Mouse (Mus musculus) heart, postnatal 10 days (tissue): ENCODE data around the gene Sipa1l1. TPM values are rescaled to one million over a fixed set of nuclear protein-coding genes. Genes with fewer than 3 reads are reported as not detected.
"Not testable (repeated sequence)": the region's sequence is repeated elsewhere in the genome, so short reads cannot be mapped to it uniquely, and the experiment has no call there.

Experiments used
- DNase-seq, 2 experiments: peaks; one replicate each; pipeline ENCODE4 v3.0.0; 2021
- intact Hi-C: fragments of 180-260 bp; cut with DNase I; formaldehyde crosslinking; loops from one replicate; pipeline ENCODE4 v1.15.1; 2025
- total RNA-seq, 2 experiments: library from RNA; stranded (reverse); gene quantifications; 2 replicates each; pipeline ENCODE4 v1.2.3; 2021

Gene Sipa1l1
- total RNA-seq, 2 experiments from 2014 or later, result 19.4 to 19.9 TPM

DNA sequence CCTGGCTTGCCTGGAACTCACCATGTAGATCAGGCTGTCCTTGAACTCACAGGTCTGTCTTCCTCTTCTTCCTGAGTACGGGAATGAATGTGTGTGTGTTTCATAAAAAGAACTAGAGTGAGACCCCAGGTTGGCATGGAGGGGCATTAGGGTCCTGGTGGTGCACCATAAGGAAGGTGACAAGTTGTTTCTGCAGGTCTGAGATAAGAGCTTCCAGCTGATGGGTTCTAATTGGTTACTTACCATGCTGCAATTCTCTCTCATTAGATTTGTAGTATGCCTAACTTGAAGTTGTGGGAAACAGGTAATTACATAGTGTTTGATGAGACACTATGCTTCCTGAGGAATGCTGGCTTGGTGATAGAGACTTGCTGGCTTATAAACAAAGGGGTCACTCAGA lies 4.5 kb downstream of the Sipa1l1 start:
- intact Hi-C loops, result loop anchor here (5.0 kb wide), 1 partner anchor 104 kb away; no protein-coding TSS in a partner anchor

DNA sequence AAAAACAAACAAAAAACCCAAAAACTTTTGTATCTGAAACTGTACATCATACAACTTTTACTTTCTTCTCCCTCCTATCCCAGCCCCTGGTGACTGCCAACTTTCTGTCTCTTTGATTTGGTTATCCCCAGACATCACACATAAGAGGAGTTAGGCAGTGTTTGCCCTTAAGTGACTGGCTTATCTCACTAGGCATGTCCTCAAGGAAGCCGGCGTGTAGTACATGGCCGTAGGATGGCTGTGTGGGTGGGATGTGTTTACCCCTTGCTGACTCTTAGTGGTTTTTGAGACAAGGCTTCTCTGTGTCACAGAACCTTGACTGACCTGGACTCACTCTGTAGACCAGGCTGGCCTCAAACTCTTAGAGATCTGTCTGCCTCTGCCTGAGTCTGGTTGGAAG lies 6.6 kb downstream of the Sipa1l1 start:
- no peak for DNase-seq
- intact Hi-C loops, result no loop called here

More for the DNA sequence above, 4.5 kb downstream of the Sipa1l1 start:
- no peak for DNase-seq

DNA sequence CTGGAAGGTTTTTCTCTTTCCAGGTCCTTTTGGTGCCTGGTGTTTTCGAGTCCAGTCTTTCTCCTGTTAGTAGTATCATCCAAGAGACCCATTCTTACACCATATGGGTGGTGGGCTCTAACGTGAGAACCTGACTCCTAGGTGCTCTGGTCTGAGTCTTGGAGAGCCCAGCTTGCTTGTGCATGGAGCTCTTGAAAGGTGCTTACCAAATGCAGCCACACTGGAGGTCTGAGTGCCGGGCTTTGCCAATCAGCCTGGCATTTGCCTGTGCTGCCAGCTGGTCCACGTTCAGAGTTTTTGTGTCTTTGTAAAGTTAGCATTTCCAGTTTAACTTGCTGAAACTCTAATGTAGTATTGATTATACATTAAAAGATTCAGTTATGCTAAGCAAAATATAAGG lies 9.5 kb downstream of the Sipa1l1 start:
- DNase-seq, result no peak
- intact Hi-C loops, result no loop called here

DNA sequence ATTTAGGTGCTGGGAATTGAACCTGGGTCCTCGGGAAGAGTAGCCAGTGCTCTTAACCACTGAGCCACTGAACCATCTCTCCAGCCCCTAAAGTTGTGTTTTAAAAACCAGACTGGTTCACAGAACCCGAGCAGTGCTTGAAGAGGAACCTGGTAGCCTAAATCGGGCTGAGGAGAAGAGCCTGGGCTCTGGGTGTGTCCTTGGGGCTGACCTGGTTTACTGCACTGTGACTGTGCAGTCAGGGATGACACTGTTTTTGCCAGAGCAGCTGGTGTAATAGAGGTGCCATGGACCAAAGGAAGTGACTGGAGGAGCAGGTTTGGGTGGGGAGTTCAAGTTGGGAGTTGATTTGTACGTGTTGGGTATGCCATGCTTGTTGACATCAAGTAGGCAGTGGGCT lies 10.5 kb downstream of the Sipa1l1 start:
- intact Hi-C loops, result no loop called here
- DNase-seq, result no peak

DNA sequence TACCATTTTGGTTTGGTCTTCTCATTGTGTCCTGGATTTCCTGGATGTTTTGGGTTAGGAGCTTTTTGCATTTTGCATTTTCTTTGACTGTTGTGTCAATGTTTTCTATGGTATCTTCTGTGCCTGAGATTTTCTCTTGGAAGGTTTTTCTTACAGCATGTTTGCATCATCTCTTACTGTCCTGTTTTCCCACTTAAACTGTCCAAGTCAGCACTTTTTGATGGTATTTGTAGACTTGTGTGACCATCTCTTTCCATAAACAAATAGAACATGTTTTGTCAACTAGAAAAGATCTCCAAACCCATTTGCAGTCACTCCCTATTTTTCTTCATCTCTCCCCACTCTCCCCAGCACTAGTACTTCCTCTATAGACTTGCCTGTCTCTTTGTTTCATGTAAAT lies 17.0 kb downstream of the Sipa1l1 start:
- intact Hi-C loops, result loop anchor here (5.0 kb wide), 1 partner anchor 36 kb away; no protein-coding TSS in a partner anchor
- DNase-seq, result not testable (repeated sequence)

DNA sequence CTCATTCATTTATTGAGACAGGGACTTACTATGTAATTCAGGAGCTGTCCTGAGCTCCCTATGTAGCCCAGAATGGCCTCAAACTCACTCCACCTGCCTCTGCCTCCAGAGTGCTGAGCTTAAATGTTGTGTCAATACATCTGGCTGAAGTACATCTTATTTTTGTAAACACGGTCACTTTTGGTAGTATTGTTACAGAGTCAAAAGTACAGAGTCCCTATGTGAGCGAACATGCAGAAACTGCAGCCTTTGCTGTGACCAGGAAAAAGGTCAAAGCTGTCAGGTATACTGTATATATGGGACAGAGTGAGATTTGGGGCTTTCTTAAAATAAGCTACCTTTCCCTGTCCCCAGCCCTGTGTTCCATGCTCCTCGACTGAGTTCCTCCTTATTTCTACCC lies 17.6 kb downstream of the Sipa1l1 start:
- DNase-seq, result no peak
- intact Hi-C loops, result loop anchor here (5.0 kb wide), 1 partner anchor 36 kb away; no protein-coding TSS in a partner anchor

DNA sequence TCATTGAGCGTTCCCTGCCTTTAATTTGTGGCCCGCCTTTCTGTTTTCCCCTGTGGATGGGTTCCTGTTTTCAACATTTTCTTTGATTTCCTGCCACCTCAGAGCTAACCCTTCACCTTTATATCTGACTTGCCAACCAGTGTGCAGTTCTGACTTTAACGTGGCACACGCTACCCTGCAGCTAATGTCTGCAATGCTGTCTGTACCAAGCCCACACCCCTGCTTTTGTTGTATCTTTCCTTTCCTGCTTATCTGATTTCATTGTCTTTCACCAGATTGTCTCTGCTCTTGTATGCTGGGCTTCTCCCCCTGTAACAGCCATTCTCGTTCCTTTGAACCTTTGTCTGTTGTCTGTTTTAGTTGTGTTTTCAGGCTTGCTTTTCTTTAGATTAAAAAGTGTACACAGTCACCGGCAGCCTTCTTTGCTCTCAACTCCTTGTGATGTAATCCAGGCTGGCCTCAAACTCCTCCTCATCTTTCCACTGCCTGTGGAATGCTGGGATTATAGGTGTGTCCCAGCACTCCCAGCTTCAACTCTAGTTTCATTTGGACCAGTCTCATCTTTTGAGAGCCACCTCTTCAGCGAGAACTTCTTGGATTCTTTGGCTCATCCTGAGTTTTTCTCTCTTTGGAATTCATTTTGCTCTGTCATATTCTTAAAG lies 18.2 kb downstream of the Sipa1l1 start:
- intact Hi-C loops, result loop anchor here (5.0 kb wide), 1 partner anchor 35 kb away; no protein-coding TSS in a partner anchor
- peak in 1 of 2 experiments; percentile 12 for DNase-seq

DNA sequence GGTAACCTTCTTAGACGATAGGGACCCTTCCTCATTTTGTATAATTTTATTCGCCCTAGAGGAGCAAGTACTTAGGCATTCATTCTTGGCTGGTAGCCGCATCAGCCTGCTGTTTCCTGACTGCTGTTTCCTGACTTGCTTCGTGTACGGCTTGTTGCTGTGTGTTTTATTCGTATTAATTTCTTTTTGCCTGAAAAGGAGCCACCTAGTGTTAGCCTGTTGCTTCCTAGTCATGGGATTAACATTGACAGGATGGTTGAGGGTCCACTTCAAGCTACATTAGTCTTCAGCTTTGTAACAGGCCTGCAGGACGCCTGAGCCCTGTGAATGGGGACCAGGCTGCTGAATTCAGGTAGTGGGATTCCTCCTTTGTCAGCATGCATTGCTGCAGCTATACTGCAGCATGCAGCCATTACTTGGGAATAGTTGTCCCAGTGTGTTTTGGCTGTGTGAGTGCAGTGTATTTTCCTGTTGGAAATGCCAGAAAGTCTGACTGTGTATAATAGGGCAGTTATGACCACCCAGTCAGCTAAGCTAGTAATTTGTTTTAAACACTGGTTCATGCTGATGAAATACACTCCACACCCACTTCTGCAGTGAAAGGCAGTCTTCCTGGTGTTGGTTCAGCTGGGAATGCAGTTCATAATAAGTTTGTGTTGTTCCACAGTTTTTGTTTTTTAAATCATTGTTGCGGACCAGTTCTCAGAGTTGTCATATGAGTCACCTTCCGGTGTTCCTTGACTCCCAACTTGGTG lies 19.4 kb downstream of the Sipa1l1 start:
- intact Hi-C loops, result loop anchor here (5.0 kb wide), 1 partner anchor 34 kb away; no protein-coding TSS in a partner anchor
- peak in 1 of 2 experiments; percentile 29 for DNase-seq

DNA sequence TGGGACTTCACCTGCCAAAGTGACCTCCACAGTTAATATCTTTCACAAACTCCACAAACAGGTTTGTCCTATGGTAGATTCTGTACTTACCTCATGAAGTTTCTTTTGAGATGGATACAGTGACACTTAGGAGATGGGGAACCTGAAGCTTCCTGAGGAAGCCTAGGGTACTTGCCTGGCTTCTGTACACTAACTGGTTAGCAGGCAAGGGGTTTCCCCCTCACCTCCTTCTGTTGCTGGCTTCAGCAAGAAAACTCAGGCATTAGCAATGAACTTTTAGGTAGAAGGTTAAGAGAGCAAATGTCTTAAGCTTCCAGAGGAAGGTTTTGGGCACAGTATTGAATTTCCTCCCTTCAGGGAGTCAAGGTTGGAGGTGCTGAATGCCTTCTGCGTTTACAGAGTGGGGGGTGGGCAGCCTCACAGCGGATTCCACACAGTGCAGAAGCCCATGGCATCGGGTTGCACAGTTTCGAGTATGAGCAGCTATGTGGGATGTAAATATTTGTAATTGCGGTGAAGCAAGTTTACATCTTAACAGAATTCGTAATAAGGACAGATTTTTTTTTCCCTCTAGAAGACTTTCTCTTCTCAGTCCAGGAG lies 20.1 kb downstream of the Sipa1l1 start:
- DNase-seq, result no peak
- intact Hi-C loops, result loop anchor here (5.0 kb wide), 1 partner anchor 33 kb away; no protein-coding TSS in a partner anchor

DNA sequence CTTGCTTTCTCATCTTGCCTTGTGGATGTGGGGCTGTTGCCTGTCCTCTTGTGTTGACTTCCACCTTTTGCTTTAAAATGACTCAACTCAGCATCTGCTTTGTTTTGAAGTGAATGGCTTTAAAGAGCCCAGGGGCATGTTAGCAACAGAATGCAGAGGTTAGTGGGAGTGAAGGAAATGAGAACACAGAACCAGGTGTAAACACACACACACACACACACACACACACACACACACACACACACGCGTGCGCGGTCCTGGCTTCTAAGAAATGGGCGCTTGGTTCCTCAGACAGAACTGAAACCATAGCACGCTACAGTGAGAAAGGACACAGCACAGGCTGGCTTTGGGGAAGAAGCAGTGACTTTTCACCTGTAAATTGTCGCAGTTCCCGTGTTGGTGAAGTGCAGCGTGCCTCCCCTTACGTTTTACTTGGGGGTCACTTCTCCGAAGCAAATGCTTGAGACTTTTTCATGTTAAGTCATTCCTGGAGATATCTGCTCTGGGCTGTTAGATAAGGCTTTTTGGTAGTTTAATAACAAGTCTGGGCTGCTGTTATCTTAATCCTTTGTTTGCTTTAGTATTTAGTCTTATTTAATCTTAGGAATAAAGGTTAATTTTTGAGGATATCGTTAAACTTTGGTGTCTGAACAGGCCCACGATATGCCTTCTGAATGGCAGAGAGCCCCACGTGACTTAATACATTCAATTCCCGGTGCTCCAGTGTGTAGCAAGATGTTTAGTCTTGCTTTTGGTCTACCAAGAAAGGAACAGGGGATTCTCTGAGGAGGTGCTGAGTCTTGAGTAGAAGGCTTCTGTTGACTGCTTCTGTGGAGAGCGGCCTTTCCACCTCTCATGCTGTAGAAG lies 20.8 kb downstream of the Sipa1l1 start:
- DNase-seq, result no peak
- intact Hi-C loops, result loop anchor here (5.0 kb wide), 1 partner anchor 32 kb away; no protein-coding TSS in a partner anchor

DNA sequence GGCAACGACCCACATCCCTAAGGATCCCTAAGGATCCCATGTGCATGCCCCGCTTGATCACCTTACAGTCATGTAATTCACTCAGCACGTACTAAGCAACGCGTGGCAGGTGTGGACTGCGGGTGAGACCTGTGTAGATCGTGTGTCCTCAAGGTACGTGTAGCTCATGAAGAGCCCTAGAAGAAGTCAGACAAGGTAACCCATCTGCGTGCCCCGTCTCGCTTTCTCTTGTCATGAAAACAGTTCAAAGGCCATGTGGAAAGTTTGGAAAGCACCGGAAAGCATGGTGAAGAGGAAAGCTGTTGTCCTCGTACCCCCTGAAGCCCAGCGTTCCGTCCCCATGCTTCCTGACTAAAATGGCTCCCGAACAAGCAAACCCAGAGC lies 21.5 kb downstream of the Sipa1l1 start:
- DNase-seq, result no peak
- intact Hi-C loops, result no loop called here

DNA sequence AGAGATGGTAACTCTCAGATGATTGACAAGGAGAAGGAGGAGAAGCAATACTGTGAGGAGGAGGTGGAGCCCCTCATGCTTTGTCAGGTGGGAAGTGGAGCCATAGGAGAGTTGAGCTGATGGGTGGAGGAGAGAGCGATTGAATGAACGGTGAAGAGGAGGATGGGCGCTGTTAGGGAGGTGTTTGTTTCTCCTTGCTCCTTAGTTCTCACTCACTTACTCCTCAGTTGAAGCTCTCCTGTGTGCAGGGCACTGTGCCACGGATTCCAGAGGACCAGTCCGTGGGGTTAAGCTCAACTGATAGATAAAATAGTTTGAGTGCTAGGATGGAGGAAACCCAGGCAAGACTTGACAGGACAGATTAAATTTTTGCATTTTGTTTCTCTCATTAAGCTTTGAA lies 22.6 kb downstream of the Sipa1l1 start:
- intact Hi-C loops, result no loop called here
- DNase-seq, result no peak

DNA sequence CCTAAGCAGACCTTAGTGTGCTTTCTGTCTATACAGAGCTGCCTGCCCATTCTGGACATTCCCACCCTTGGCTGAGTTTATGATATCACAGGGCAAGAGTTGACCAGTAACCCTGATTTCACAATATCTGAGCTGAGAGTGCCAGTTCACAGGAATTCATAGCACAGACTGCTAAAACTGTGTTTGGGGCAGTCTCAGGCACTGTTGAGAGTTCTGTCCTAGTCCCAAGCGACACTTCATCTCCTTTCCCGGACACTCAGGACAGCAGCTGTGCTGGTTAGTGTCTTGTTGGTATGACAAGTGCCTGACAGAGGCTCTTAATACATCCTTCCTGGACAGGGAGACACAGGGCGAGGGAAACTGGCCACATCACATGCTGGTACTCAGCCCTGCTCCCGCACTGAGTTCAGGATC lies 23.5 kb downstream of the Sipa1l1 start:
- intact Hi-C loops, result no loop called here
- DNase-seq, result peak in 1 of 2 experiments; percentile 14

DNA sequence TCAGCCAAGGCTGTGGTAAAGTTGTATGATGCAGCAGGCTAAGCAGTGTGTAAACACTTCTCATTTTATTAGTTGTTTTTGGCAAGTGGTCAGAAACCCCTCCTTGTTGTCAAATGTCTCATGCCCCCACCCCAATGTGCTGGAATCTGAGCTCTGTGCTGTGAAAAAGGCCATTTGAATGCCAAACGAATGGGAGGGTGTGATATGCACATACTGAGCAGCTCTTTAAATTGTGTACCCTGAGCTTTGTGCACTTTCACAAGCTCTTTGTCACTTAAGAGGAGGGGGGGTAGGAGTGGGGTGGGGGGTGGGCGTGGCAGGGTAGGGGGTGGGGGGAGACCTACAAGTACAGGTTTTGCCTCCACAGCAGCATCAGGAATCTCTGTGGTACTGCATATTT lies 24.4 kb downstream of the Sipa1l1 start:
- intact Hi-C loops, result no loop called here
- no peak for DNase-seq

DNA sequence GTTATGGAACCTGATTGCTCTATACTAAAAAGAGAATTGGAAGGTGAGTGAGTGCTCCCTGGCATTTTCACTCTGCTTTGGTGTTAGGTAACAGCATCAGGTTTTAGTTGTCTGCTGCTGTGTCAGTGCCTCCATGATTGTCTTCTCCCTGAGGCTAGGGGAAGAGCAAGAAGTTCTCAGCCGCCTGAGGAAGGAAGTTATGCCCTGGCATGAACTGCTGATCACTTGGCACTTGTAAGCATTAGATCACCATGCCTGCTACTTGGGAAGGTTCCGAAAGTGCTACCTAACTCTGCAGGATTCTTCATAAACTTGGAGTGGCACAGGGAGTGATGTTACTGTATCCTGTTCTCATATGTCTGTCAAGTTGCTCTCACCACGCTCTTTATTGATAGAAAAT lies 25.8 kb downstream of the Sipa1l1 start:
- intact Hi-C loops, result no loop called here
- no peak for DNase-seq

DNA sequence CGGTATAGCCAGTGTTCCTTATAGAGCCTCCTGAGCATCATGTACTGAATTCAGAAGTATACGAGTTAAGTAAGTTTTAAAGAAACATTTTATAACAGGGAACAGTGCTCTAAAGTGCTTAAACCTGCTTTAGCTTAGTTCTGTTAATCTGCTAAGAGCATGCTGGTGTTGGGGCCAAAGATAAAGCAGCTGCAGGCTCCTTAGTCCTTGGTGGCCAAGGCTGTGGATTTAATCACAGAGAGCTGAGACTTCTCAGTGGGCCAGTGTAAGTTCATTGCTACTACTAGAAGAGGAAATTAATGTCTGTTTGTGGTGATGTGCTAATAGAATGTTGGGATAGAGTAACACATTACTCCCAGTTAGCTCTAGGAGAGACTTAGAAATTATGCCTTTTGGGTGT lies 27.1 kb downstream of the Sipa1l1 start:
- no peak for DNase-seq
- intact Hi-C loops, result no loop called here

DNA sequence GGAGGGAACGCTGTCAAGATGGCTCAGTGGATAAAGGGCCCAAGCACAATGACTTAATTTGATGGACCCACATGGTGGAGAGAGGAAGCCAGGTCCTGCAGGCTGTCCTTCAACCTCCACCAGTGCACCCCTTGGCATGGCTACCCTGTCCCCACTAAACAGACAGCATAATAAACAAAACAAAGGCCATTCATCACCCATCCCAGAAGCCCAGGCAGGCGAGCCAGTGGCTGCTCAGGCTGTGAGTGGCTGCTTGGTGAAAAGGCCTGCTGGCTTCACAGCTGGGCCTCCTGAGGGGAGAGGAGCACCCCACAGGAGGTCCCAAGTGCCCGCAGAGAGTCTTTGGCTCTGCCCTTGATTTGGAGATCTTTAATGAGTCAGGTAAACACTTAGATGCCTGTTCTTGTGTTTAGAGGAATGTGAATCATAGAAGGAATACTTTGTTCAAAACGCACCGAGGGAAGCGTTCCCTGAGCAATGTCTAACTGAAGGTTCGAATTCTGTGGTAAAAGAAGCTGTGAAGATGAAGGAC lies 27.6 kb downstream of the Sipa1l1 start:
- DNase-seq, result no peak
- intact Hi-C loops, result no loop called here

DNA sequence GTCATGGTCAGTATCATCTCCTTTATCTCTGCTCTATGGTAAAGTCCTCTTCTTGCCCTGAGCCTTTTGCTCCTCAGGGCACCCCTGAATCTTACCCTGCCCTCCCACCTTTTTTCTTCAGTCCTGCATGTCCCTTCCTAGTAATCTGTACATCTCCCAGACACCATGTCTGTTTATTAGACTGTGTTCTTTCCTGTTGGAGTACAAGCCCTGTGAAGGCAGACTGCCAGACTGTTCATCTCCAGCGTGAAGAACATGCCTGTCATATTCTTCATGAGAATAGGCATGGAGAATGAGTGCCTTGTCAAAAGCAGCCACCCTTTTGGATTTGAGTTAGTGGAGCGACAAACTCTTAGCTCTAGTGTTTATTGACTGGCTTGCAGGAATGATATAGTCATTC lies 28.1 kb downstream of the Sipa1l1 start:
- intact Hi-C loops, result no loop called here
- no peak for DNase-seq

DNA sequence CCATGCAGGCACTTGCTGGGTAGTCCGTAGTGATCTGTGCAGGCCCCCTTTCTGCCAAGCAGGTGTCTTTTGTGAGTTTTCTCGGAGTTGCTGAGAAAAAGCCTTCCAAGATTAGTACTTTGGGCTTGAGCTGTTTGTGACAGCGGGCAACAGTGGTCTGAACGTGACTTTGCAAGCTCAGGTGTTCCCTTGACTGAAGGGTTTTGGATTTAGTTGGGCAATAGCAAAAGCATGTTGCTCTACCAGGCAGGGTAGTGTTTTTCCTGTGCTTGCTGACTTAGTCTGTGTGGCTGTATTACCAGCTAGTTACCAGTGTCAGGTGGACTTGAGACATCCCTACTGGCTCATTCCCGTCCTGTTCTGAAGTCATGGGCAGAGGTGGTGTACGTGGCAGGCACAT lies 30.2 kb downstream of the Sipa1l1 start:
- no peak for DNase-seq
- intact Hi-C loops, result no loop called here

DNA sequence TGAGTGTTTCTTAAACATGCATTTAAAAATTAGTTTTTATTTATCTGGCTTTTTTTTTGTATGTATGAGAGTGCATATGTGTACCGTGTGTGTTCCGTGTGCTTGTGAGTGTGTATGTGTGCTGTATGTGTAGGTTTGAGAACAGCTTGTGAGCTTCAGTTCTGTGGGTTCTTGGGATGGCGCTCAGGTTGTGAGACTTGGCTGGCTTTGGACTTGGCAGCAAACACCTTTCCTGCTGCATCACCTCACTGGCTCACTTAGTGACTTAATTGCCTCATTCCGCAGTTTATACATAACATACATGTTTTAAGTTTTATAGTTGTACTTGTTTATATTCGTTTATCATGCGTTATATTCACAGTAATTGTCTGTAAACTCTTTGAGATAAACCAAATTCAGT lies 35.0 kb downstream of the Sipa1l1 start:
- intact Hi-C loops, result no loop called here

More for the DNA sequence above, 35.0 kb downstream of the Sipa1l1 start:
- DNase-seq, result no peak
